Mouse (Mus musculus): ENCODE measurements around the gene Il5. TPM values are rescaled to one million over a fixed set of nuclear protein-coding genes. Genes with fewer than 3 reads are reported as not detected.
A peak's percentile ranks its signal among the peaks of the same experiment; 100 is the strongest.

Gene Il5
- total RNA-seq, 1 experiment: not detected

GRCm38 (mm10) chr11:53768422-53769184 lies 48.0 kb downstream of the Il5 start:
- no peaks in the 10 kb centered on the region for H3K9me3 ChIP-seq (ENCODE audit: control insufficient read depth, insufficient read depth, low read depth, low read length)
- in situ Hi-C loops (cut with MboI; ENCODE audit: low sequenced_read_pairs in 2 of 2, unreplicated experiment in 2 of 2): no loop called here
- H3K4me1 ChIP-seq (ENCODE audit: control insufficient read depth in 2 of 2, insufficient read depth in 2 of 2, low read length in 2 of 2, poor library complexity in 1 of 2): peaks cover 16 to 32% of the 10 kb centered on the region in 2 experiments
- H3K4me3 ChIP-seq (ENCODE audit: insufficient read depth in 1 of 2, low read depth in 1 of 2, low read length in 2 of 2, poor library complexity in 1 of 2, severe bottlenecking in 1 of 2): no peak overlapping the region
- no peak for DNase-seq (ENCODE audit: low read depth, low spot score)
- no peak overlapping the region for H3K9ac ChIP-seq (ENCODE audit: insufficient read depth, low read depth, low read length, poor library complexity, severe bottlenecking)
- peaks cover 21% of the 10 kb centered on the region for H3K36me3 ChIP-seq (ENCODE audit: control insufficient read depth, insufficient read depth, low read length, poor library complexity, severe bottlenecking)
- H3K27ac ChIP-seq (ENCODE audit: insufficient read depth, low read depth, low read length, poor library complexity, severe bottlenecking): no peak overlapping the region
- TF ChIP-seq ZC3H11A (IDR thresholded peaks at IDR 0.05; ENCODE audit: borderline replicate concordance, low read depth, low read length) (no peak), ZNF384 (IDR thresholded peaks at IDR 0.05; ENCODE audit: low read depth, low read length) (no peak), CHD2 (IDR thresholded peaks at IDR 0.05; ENCODE audit: low read depth, low read length) (no peak), HCFC1 (IDR thresholded peaks at IDR 0.05; ENCODE audit: borderline replicate concordance, insufficient read depth, low read length) (no peak), MAFK (IDR thresholded peaks at IDR 0.05; ENCODE audit: insufficient read depth, low read depth, low read length) (no peak)

- Histone ChIP-seq H3K9me3 (ENCODE audit: control insufficient read depth, insufficient read depth, low read depth, low read length) (no peaks in the 10 kb centered on the region), H3K4me3 (ENCODE audit: insufficient read depth in 1 of 2, low read depth in 1 of 2, low read length in 2 of 2, poor library complexity in 1 of 2, severe bottlenecking in 1 of 2) (peak overlapping the region; percentile 24 to 46), H3K36me3 (ENCODE audit: control insufficient read depth, insufficient read depth, low read length, poor library complexity, severe bottlenecking) (peaks cover 27% of the 10 kb centered on the region), H3K4me1 (ENCODE audit: control insufficient read depth in 2 of 2, insufficient read depth in 2 of 2, low read length in 2 of 2, poor library complexity in 1 of 2) (peaks cover 14 to 31% of the 10 kb centered on the region in 2 experiments), H3K9ac (ENCODE audit: insufficient read depth, low read depth, low read length, poor library complexity, severe bottlenecking) (no peak overlapping the region), H3K27ac (ENCODE audit: insufficient read depth, low read depth, low read length, poor library complexity, severe bottlenecking) (no peak overlapping the region)
- in situ Hi-C loops (cut with MboI; ENCODE audit: low sequenced_read_pairs in 2 of 2, unreplicated experiment in 2 of 2): no loop called here
- no peak for TF ChIP-seq ZC3H11A (IDR thresholded peaks at IDR 0.05; ENCODE audit: borderline replicate concordance, low read depth, low read length)
- no peak for TF ChIP-seq CHD2 (IDR thresholded peaks at IDR 0.05; ENCODE audit: low read depth, low read length)
- TF ChIP-seq HCFC1 (IDR thresholded peaks at IDR 0.05; ENCODE audit: borderline replicate concordance, insufficient read depth, low read length): no peak
- TF ChIP-seq ZNF384 (IDR thresholded peaks at IDR 0.05; ENCODE audit: low read depth, low read length): no peak
- no peak for TF ChIP-seq MAFK (IDR thresholded peaks at IDR 0.05; ENCODE audit: insufficient read depth, low read depth, low read length)
- DNase-seq (ENCODE audit: low read depth, low spot score): no peak
Measured at GRCm38 (mm10) chr11:53769185-53769576, 48.6 kb downstream of the Il5 start.

GRCm38 (mm10) chr11:53769760-53770124 lies 49.1 kb downstream of the Il5 start, which contains the start of gene Irf1:
TSS of gene Irf1 (plus strand) at chr11:53770014.
- H3K4me3 ChIP-seq (ENCODE audit: insufficient read depth in 1 of 2, low read depth in 1 of 2, low read length in 2 of 2, poor library complexity in 1 of 2, severe bottlenecking in 1 of 2): peak within 1 kb of the TSS; percentile 91 to 92
- H3K36me3 ChIP-seq (ENCODE audit: control insufficient read depth, insufficient read depth, low read length, poor library complexity, severe bottlenecking): peaks cover 33% of the 10 kb centered on the region
- peak within 1 kb of the TSS; percentile 83 for H3K9ac ChIP-seq (ENCODE audit: insufficient read depth, low read depth, low read length, poor library complexity, severe bottlenecking)
- no peaks in the 10 kb centered on the region for H3K9me3 ChIP-seq (ENCODE audit: control insufficient read depth, insufficient read depth, low read depth, low read length)
- peaks cover 9 to 29% of the 10 kb centered on the region in 2 experiments for H3K4me1 ChIP-seq (ENCODE audit: control insufficient read depth in 2 of 2, insufficient read depth in 2 of 2, low read length in 2 of 2, poor library complexity in 1 of 2)
- DNase-seq (ENCODE audit: low read depth, low spot score): peak; percentile 93
- TF ChIP-seq ZNF384 (IDR thresholded peaks at IDR 0.05; ENCODE audit: low read depth, low read length) (no peak), ZC3H11A (IDR thresholded peaks at IDR 0.05; ENCODE audit: borderline replicate concordance, low read depth, low read length) (no peak), CHD2 (IDR thresholded peaks at IDR 0.05; ENCODE audit: low read depth, low read length) (no peak), HCFC1 (IDR thresholded peaks at IDR 0.05; ENCODE audit: borderline replicate concordance, insufficient read depth, low read length) (no peak), MAFK (IDR thresholded peaks at IDR 0.05; ENCODE audit: insufficient read depth, low read depth, low read length) (no peak)
- peak within 1 kb of the TSS; percentile 57; the same call in 1 of the 2 replicates for H3K27ac ChIP-seq (ENCODE audit: insufficient read depth, low read depth, low read length, poor library complexity, severe bottlenecking)
- in situ Hi-C loops (cut with MboI; ENCODE audit: low sequenced_read_pairs in 2 of 2, unreplicated experiment in 2 of 2): no loop called here

GRCm38 (mm10) chr11:53770125-53770791 lies 49.7 kb downstream of the Il5 start:
- no peak for DNase-seq (ENCODE audit: low read depth, low spot score)
- Histone ChIP-seq H3K4me1 (ENCODE audit: control insufficient read depth in 2 of 2, insufficient read depth in 2 of 2, low read length in 2 of 2, poor library complexity in 1 of 2) (peaks cover 7 to 29% of the 10 kb centered on the region in 2 experiments; a peak in 2 of 4 replicates), H3K9me3 (ENCODE audit: control insufficient read depth, insufficient read depth, low read depth, low read length) (no peaks in the 10 kb centered on the region), H3K36me3 (ENCODE audit: control insufficient read depth, insufficient read depth, low read length, poor library complexity, severe bottlenecking) (peaks cover 37% of the 10 kb centered on the region), H3K9ac (ENCODE audit: insufficient read depth, low read depth, low read length, poor library complexity, severe bottlenecking) (peak overlapping the region; percentile 83), H3K4me3 (ENCODE audit: insufficient read depth in 1 of 2, low read depth in 1 of 2, low read length in 2 of 2, poor library complexity in 1 of 2, severe bottlenecking in 1 of 2) (peak overlapping the region; percentile 91 to 92), H3K27ac (ENCODE audit: insufficient read depth, low read depth, low read length, poor library complexity, severe bottlenecking) (peak overlapping the region; percentile 57; the same call in 1 of the 2 replicates)
- in situ Hi-C loops (cut with MboI; ENCODE audit: low sequenced_read_pairs in 2 of 2, unreplicated experiment in 2 of 2): no loop called here
- TF ChIP-seq CHD2 (IDR thresholded peaks at IDR 0.05; ENCODE audit: low read depth, low read length) (no peak), HCFC1 (IDR thresholded peaks at IDR 0.05; ENCODE audit: borderline replicate concordance, insufficient read depth, low read length) (no peak), MAFK (IDR thresholded peaks at IDR 0.05; ENCODE audit: insufficient read depth, low read depth, low read length) (no peak), ZNF384 (IDR thresholded peaks at IDR 0.05; ENCODE audit: low read depth, low read length) (no peak), ZC3H11A (IDR thresholded peaks at IDR 0.05; ENCODE audit: borderline replicate concordance, low read depth, low read length) (no peak)
